Mouse (Mus musculus) lung, embryonic 16.5 days (tissue): ENCODE data around the gene Sycp3. TPM values are rescaled to one million over a fixed set of nuclear protein-coding genes. Genes with fewer than 3 reads are reported as not detected.
A peak's percentile ranks its signal among the peaks of the same experiment; 100 is the strongest.
"Not testable (repeated sequence)": the region's sequence is repeated elsewhere in the genome, so short reads cannot be mapped to it uniquely, and the experiment has no call there.

Experiments used
- ATAC-seq: fragments of 200-750 bp; cut with Nextera tagmentation; 2 replicates; pipeline ENCODE4 v1.8.0; 2017; ENCODE audit warnings: low read depth, mild to moderate bottlenecking, moderate library complexity
- H3K27ac ChIP-seq: fragments of 300-500 bp; sonication (generic); 2 replicates; pipeline ENCODE4 v1.5.1; 2014; ENCODE audit warnings: mild to moderate bottlenecking, control low read depth, low read length
- H3K27me3 ChIP-seq: fragments of 300-500 bp; sonication (generic); 2 replicates; pipeline ENCODE4 v1.6.1; 2014; ENCODE audit warnings: low read depth, low read length, mixed read lengths; ENCODE audit not compliant: control insufficient read depth, insufficient read depth
- H3K36me3 ChIP-seq: fragments of 300-500 bp; sonication (generic); 2 replicates; pipeline ENCODE4 v1.6.1; 2014; ENCODE audit warnings: low read length; ENCODE audit not compliant: control insufficient read depth, insufficient read depth
- H3K4me1 ChIP-seq: fragments of 300-500 bp; sonication (generic); replicated peaks from 2 replicates; pipeline ENCODE4 v1.6.1; 2014; ENCODE audit warnings: low read length, mixed read lengths; ENCODE audit not compliant: control insufficient read depth, insufficient read depth
- H3K4me2 ChIP-seq: fragments of 300-500 bp; sonication (generic); 2 replicates; pipeline ENCODE4 v1.6.1; 2014; ENCODE audit warnings: low read depth, low read length, control low read depth
- H3K4me3 ChIP-seq: fragments of 300-500 bp; sonication (generic); 2 replicates; pipeline ENCODE4 v1.5.1; 2014; ENCODE audit warnings: mild to moderate bottlenecking, low read length, control low read depth
- H3K9ac ChIP-seq: fragments of 300-500 bp; sonication (generic); 2 replicates; pipeline ENCODE4 v1.6.1; 2014; ENCODE audit warnings: low read length, control low read depth
- H3K9me3 ChIP-seq: fragments of 300-500 bp; sonication (generic); 2 replicates; pipeline ENCODE4 v1.6.1; 2016; ENCODE audit warnings: low read length; ENCODE audit not compliant: control insufficient read depth
- WGBS: fragments of 180-500 bp; shearing (Covaris S2); extraction: QIAGEN DNeasy Blood & Tissue Kit; methylation state at CpG from one replicate; pipeline ENCODE4 v1.1.7; 2014; 5-methylcytosine and 5-hydroxymethylcytosine counted together
- polyA plus RNA-seq: library from polyadenylated mRNA; unstranded; fragments of >200 nt; fragmentation: Nextera tagmentation; extraction: Ambion mirVana; gene quantifications from 2 replicates; pipeline ENCODE4 v1.2.1, GENCODE M21; 2015

Gene Sycp3
- polyA plus RNA-seq, 1 experiment from 2014 or later = not detected

- Histone ChIP-seq H3K4me1 (no peaks in the 10 kb centered on the region), H3K36me3 (peaks cover 12% of the 10 kb centered on the region; the same call in 1 of the 2 replicates), H3K4me3 (no peak overlapping the region), H3K4me2 (no peak overlapping the region), H3K9ac (no peak overlapping the region), H3K27ac (no peak overlapping the region), H3K9me3 (no peaks in the 10 kb centered on the region), H3K27me3 (no peaks in the 10 kb centered on the region)
- no peak for ATAC-seq
- 69% methylated on average over 6 of the region's 6 CpGs for WGBS
Measured at GRCm38 (mm10) chr10:88441224-88441623, 18.1 kb upstream of the Sycp3 start.

DNA sequence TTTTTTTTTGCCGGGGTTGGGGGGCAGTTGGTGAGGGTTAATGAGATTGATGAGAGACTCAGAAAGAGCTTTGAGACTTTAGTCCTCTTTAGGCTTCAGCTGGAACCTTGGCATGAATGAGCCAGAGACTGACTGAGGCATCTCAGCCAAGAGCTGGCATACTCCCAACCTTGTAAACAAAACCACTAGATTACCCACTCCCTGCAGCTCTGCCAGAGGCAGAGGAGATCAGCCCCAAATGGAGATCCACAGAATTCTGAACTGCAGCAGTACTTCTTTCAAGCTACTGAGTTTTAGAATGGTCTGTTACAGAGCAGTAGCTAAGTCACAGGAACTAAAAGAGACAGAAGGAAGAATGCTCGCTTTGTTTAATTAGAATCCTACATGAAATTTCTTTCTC lies 8.1 kb upstream of the Sycp3 start:
- Histone ChIP-seq H3K4me3 (no peak overlapping the region), H3K27me3 (no peaks in the 10 kb centered on the region), H3K9me3 (no peaks in the 10 kb centered on the region), H3K27ac (0 out of 2 replicates have a peak overlapping the region, but pooled peaks have one; percentile 10), H3K4me2 (no peak overlapping the region), H3K4me1 (peaks cover 6% of the 10 kb centered on the region; the same call in 1 of the 2 replicates), H3K36me3 (no peaks in the 10 kb centered on the region; the same call in 1 of the 2 replicates), H3K9ac (no peak overlapping the region)
- 0 out of 2 replicates have a peak, but pooled peaks have one; percentile 38 for ATAC-seq
- 61% methylated on average over 2 of the region's 2 CpGs for WGBS

GRCm38 (mm10) chr10:88451990-88452389 lies 7.4 kb upstream of the Sycp3 start:
- no peak overlapping the region for H3K4me2 ChIP-seq
- 74% methylated on average over 6 of the region's 6 CpGs for WGBS
- H3K9ac ChIP-seq = no peak overlapping the region
- H3K4me1 ChIP-seq = peaks cover 6% of the 10 kb centered on the region; the same call in 1 of the 2 replicates
- no peak overlapping the region for H3K4me3 ChIP-seq
- H3K9me3 ChIP-seq = no peaks in the 10 kb centered on the region
- ATAC-seq = no peak
- H3K27ac ChIP-seq = no peak overlapping the region
- H3K27me3 ChIP-seq = no peaks in the 10 kb centered on the region
- H3K36me3 ChIP-seq = no peaks in the 10 kb centered on the region

GRCm38 (mm10) chr10:88457816-88458215 lies 1.6 kb upstream of the Sycp3 start:
- Histone ChIP-seq H3K27me3 (no peaks in the 10 kb centered on the region), H3K36me3 (no peaks in the 10 kb centered on the region), H3K4me2 (peak overlapping the region; percentile 33; the same call in 1 of the 2 replicates), H3K4me3 (peak overlapping the region; percentile 17; the same call in 1 of the 2 replicates), H3K4me1 (no peaks in the 10 kb centered on the region), H3K27ac (peak overlapping the region; percentile 39), H3K9me3 (no peaks in the 10 kb centered on the region), H3K9ac (peak overlapping the region; percentile 41; the same call in 1 of the 2 replicates)
- 30% methylated on average over 6 of the region's 6 CpGs for WGBS
- ATAC-seq = peak; percentile 84

DNA sequence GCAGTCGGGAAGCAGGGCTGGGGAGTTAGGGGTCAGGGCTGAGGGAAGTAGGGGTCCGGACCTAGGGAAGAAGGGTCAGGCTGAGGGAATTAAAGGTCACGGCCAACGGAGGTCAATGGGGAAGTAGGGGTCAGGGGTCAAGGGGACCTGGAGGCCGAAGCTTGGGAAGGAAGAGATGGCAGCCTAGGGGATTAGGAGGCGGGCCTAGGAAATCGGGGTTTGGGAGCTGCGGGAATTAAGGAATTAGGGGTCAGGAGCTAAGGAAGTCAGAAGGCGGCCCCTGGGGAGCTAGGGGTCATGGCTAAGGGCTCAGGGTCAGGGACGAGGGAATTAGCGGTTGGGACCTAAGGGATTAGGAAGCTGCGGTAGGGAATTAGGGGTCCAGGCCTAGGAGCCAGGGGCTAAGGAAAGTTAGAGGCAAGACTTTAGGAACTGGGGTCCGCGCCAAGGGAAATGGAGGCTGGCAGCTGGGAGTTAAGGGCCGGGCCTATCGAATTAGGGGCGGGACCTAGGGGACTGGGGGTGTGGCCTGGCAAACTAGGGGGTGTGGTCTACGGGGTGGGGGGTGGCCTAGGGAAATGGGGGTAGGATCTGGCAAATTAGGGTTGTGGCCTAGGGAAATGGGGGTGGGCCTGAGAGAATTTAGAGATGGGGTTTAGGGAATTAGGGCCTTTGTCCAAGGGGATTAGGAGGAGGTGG lies 902 bp downstream of the Sycp3 start:
- WGBS = 73% methylated on average over 17 of the region's 18 CpGs
- no peak overlapping the region for H3K4me3 ChIP-seq
- H3K9ac ChIP-seq = no peak overlapping the region
- no peak for ATAC-seq
- no peaks in the 10 kb centered on the region for H3K36me3 ChIP-seq
- no peaks in the 10 kb centered on the region for H3K4me1 ChIP-seq
- H3K27ac ChIP-seq = no peak overlapping the region
- H3K27me3 ChIP-seq = no peaks in the 10 kb centered on the region
- H3K4me2 ChIP-seq = no peak overlapping the region
- no peaks in the 10 kb centered on the region for H3K9me3 ChIP-seq

GRCm38 (mm10) chr10:88482866-88483265 lies 23.5 kb downstream of the Sycp3 start:
- not testable (repeated sequence) for H3K4me1 ChIP-seq, H3K9ac ChIP-seq, H3K27me3 ChIP-seq, H3K27ac ChIP-seq, H3K9me3 ChIP-seq, H3K4me3 ChIP-seq, ATAC-seq, H3K4me2 ChIP-seq, H3K36me3 ChIP-seq
- WGBS = 91% methylated on average over 10 of the region's 10 CpGs

DNA sequence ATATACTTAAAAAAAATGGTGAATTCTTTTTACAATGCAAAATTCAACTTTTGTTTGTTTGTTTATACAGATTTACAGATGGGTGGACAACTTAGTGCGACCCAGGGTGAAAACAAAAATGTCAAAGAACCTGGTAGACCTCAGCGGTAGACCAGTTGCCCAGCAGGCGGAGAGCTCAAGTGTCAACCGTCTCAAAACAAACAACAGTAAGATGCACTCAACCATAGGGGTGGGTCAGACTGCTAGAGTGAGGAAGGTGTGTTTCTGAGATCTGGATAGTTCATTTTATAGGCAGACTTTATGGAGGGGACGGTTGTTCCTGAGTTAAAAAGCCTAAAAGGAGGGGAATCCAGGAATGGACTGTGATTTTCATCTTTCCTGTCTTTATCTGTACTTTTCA lies 29.3 kb downstream of the Sycp3 start:
- Histone ChIP-seq H3K4me1 (no peaks in the 10 kb centered on the region), H3K9ac (no peak overlapping the region), H3K27me3 (no peaks in the 10 kb centered on the region), H3K4me3 (no peak overlapping the region), H3K27ac (no peak overlapping the region), H3K36me3 (0 out of 2 replicates have a peak, but pooled peaks cover 2% of the 10 kb centered on the region), H3K4me2 (no peak overlapping the region), H3K9me3 (no peaks in the 10 kb centered on the region)
- 77% methylated on average over 5 of the region's 5 CpGs for WGBS
- no peak for ATAC-seq

GRCm38 (mm10) chr10:88491632-88492031 lies 32.3 kb downstream of the Sycp3 start:
- H3K9me3 ChIP-seq = no peaks in the 10 kb centered on the region
- H3K27ac ChIP-seq = no peak overlapping the region
- no peaks in the 10 kb centered on the region for H3K27me3 ChIP-seq
- no peaks in the 10 kb centered on the region for H3K36me3 ChIP-seq
- H3K4me3 ChIP-seq = no peak overlapping the region
- H3K9ac ChIP-seq = no peak overlapping the region
- H3K4me2 ChIP-seq = no peak overlapping the region
- H3K4me1 ChIP-seq = no peaks in the 10 kb centered on the region
- WGBS = 64% methylated on average over 7 of the region's 7 CpGs
- ATAC-seq = no peak

DNA sequence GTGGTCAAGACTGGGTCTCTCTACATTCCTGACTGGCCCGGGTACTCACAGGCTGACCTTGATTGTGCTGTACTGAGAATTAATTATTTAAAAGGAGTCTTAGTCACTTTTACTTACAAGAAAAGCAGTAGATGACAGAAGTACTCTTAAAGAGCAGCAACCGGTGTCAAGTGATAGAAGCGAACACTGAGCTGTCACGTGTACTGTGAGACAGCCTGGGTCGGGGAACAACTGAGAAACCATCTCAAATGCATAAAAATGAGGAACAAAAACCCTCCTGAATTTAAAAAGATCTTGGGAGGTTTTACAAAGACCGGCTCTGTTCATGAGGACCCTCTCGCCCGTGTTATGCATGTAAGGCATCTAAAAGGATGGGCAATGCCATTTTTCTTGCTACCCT lies 33.3 kb downstream of the Sycp3 start:
- Histone ChIP-seq H3K4me2 (no peak overlapping the region), H3K27ac (no peak overlapping the region), H3K4me1 (no peaks in the 10 kb centered on the region), H3K4me3 (no peak overlapping the region), H3K27me3 (no peaks in the 10 kb centered on the region), H3K9me3 (no peaks in the 10 kb centered on the region), H3K9ac (no peak overlapping the region), H3K36me3 (no peaks in the 10 kb centered on the region)
- no peak for ATAC-seq
- WGBS = 68% methylated on average over 8 of the region's 8 CpGs
